Mouse (Mus musculus): ENCODE measurements around the gene Rapgef6.
"Not testable (repeated sequence)": the region's sequence is repeated elsewhere in the genome, so short reads cannot be mapped to it uniquely, and the experiment has no call there.

Rapgef6 gene

GRCm38 (mm10) chr11:54567959-54568358 is 45.3 kb downstream of the Rapgef6 start:
- no peak for DNase-seq (ENCODE audit: inconsistent age in 2 of 2, low spot score in 1 of 2)

GRCm38 (mm10) chr11:54574741-54575140 is 52.1 kb downstream of the Rapgef6 start:
- no peak for DNase-seq (ENCODE audit: inconsistent age in 2 of 2, low spot score in 1 of 2)

GRCm38 (mm10) chr11:54592585-54592984 is 69.9 kb downstream of the Rapgef6 start:
- no peak for DNase-seq (ENCODE audit: inconsistent age in 2 of 2, low spot score in 1 of 2)

- DNase-seq (ENCODE audit: inconsistent age in 2 of 2, low spot score in 1 of 2): no peak
Observed at GRCm38 (mm10) chr11:54594049-54594448, 71.4 kb downstream of the Rapgef6 start.

- DNase-seq (ENCODE audit: inconsistent age in 2 of 2, low spot score in 1 of 2): no peak
Observed at GRCm38 (mm10) chr11:54595053-54595452, 72.4 kb downstream of the Rapgef6 start.

- DNase-seq (ENCODE audit: inconsistent age in 2 of 2, low spot score in 1 of 2): peak in 1 of 2 experiments; percentile 21
Observed at GRCm38 (mm10) chr11:54595905-54596555, 73.4 kb downstream of the Rapgef6 start.

- DNase-seq (ENCODE audit: inconsistent age in 2 of 2, low spot score in 1 of 2): peak in 1 of 2 experiments; percentile 19
Observed at GRCm38 (mm10) chr11:54597902-54598447, 75.3 kb downstream of the Rapgef6 start.

- DNase-seq (ENCODE audit: inconsistent age in 2 of 2, low spot score in 1 of 2): no peak
Observed at GRCm38 (mm10) chr11:54601121-54601520, 78.5 kb downstream of the Rapgef6 start.

GRCm38 (mm10) chr11:54602764-54603163 is 80.1 kb downstream of the Rapgef6 start:
- DNase-seq (ENCODE audit: inconsistent age in 2 of 2, low spot score in 1 of 2): not testable (repeated sequence)

- DNase-seq (ENCODE audit: inconsistent age in 2 of 2, low spot score in 1 of 2): no peak
Observed at GRCm38 (mm10) chr11:54604415-54604814, 81.8 kb downstream of the Rapgef6 start.

GRCm38 (mm10) chr11:54613628-54614027 is 91.0 kb downstream of the Rapgef6 start:
- no peak for DNase-seq (ENCODE audit: inconsistent age in 2 of 2, low spot score in 1 of 2)

- DNase-seq (ENCODE audit: inconsistent age in 2 of 2, low spot score in 1 of 2): no peak
Observed at GRCm38 (mm10) chr11:54614560-54614959, 91.9 kb downstream of the Rapgef6 start.

- no peak for DNase-seq (ENCODE audit: inconsistent age in 2 of 2, low spot score in 1 of 2)
Observed at GRCm38 (mm10) chr11:54618841-54619240, 96.2 kb downstream of the Rapgef6 start.

- DNase-seq (ENCODE audit: inconsistent age in 2 of 2, low spot score in 1 of 2): no peak
Observed at GRCm38 (mm10) chr11:54621725-54622124, 99.1 kb downstream of the Rapgef6 start.

GRCm38 (mm10) chr11:54626905-54627304 is 104.3 kb downstream of the Rapgef6 start:
- DNase-seq (ENCODE audit: inconsistent age in 2 of 2, low spot score in 1 of 2): no peak

GRCm38 (mm10) chr11:54646420-54646819 is 123.8 kb downstream of the Rapgef6 start:
- no peak for DNase-seq (ENCODE audit: inconsistent age in 2 of 2, low spot score in 1 of 2)

- no peak for DNase-seq (ENCODE audit: inconsistent age in 2 of 2, low spot score in 1 of 2)
Observed at GRCm38 (mm10) chr11:54648573-54648972, 125.9 kb downstream of the Rapgef6 start.

GRCm38 (mm10) chr11:54655420-54655819 is 132.8 kb downstream of the Rapgef6 start:
- DNase-seq (ENCODE audit: inconsistent age in 2 of 2, low spot score in 1 of 2): no peak

- no peak for DNase-seq (ENCODE audit: inconsistent age in 2 of 2, low spot score in 1 of 2)
Observed at GRCm38 (mm10) chr11:54673575-54674298, 151.1 kb downstream of the Rapgef6 start.

- no peak for DNase-seq (ENCODE audit: inconsistent age in 2 of 2, low spot score in 1 of 2)
Observed at GRCm38 (mm10) chr11:54675792-54676489, 153.3 kb downstream of the Rapgef6 start.

GRCm38 (mm10) chr11:54679141-54679540 is 156.5 kb downstream of the Rapgef6 start:
- no peak for DNase-seq (ENCODE audit: inconsistent age in 2 of 2, low spot score in 1 of 2)

GRCm38 (mm10) chr11:54684831-54685230 is 162.2 kb downstream of the Rapgef6 start:
- DNase-seq (ENCODE audit: inconsistent age in 2 of 2, low spot score in 1 of 2): no peak

All from adrenal gland, adult (tissue).